Mouse (Mus musculus): Measurements from ENCODE around the gene Glp2r.

Glp2r gene

DNA sequence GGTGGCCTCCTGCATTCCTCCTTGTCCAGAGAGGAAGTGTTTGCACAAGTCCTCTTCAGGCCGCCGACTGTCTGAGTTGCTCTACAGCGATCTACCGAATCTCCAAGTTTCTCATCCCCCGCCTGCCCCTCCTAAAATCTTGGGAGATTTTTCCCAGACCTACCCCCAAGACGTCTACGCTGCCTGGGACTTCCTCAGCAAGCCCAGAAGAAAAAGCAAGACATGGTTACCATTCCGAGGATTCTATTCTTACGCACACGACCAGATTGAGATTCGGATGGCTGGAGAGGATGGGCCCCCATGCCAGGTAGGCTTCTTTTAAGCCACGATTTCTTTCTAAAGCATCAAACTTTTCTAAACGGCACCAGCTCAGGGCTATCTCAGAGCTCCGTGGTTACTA lies at the start of gene Glp2r:
Gene Glp2r (minus strand): TSS at position 101 of the 400 bp plus-strand sequence.
- no peak for DNase-seq (ENCODE audit: low spot score)

DNA sequence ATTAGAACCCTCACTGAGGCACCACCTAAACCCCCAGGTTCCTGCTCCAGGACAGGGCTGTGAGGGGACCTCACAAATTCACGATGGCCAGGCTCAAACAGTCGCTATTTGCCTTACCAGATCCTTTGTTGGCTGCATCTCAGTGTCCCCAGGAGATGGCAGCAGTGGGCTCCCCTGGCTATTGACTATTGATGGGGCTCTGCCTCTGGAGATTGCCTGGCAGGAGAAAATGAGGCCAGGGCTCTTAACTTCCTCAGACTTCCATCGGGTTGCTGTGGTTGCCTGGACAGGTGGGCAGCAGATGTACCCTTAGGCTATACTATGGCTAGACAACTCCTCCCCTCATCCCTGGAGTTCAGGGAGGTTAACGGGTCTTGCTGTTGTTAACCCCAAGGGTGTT lies 49.3 kb upstream of the Glp2r start:
- DNase-seq (ENCODE audit: low spot score): peak; percentile 50

DNA sequence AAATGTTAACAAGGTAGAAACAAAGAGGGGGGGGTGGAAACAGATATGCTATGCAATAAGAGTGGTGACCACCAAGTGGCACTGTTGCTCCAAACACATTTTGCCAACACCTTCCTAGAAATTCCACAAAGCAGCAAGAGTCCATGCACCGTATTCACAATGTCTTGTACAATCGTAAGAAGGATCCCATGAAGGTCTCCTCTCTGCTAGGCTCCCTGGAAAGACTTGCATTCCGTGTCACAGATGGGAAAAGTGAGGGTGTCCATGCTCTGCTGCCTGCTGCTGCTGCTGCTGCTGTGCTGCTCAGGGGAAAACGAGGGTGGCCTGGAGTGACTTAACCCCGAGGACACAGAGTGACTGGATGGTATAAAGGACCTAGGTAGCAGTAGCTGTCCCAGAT lies 48.7 kb upstream of the Glp2r start:
- peak; percentile 28 for DNase-seq (ENCODE audit: low spot score)

DNA sequence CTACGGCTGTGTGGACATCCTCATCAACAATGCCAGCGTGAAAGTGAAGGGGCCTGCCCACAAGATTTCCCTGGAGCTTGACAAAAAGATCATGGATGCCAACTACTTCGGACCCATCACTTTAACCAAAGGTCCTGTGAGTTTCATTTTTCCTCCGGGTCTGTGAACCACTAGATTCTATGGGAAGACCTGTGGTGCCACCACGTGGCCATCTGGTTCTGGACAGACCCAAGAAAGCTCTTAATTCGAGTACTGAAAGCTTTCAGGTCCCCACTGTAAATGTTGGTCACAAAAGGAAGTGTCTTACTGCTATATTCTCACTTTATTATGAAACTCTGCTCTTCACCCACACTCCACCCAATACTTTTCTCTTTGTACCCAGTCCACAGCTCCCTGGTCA lies 40.6 kb upstream of the Glp2r start:
- peak; percentile 20 for DNase-seq (ENCODE audit: low spot score)

DNA sequence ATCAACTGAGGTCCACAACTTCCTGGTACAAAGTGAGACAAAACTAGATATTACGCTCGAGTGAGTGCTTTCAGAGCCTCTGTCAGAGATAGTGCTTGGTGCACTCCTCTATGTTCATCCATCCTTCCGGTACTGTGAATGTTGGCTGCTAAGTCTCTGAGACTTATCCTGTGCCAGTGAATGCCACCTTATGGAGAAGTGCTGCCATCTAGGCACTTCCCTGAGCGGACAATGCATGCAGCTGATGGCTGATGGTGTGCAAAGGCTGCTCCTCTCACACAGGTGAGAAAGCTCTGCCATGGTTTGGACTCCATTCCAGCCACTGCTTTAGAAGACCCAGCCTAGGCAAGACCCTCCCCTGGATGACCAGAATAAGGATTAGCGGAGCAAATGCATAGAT lies 37.1 kb upstream of the Glp2r start:
- DNase-seq (ENCODE audit: low spot score): no peak

DNA sequence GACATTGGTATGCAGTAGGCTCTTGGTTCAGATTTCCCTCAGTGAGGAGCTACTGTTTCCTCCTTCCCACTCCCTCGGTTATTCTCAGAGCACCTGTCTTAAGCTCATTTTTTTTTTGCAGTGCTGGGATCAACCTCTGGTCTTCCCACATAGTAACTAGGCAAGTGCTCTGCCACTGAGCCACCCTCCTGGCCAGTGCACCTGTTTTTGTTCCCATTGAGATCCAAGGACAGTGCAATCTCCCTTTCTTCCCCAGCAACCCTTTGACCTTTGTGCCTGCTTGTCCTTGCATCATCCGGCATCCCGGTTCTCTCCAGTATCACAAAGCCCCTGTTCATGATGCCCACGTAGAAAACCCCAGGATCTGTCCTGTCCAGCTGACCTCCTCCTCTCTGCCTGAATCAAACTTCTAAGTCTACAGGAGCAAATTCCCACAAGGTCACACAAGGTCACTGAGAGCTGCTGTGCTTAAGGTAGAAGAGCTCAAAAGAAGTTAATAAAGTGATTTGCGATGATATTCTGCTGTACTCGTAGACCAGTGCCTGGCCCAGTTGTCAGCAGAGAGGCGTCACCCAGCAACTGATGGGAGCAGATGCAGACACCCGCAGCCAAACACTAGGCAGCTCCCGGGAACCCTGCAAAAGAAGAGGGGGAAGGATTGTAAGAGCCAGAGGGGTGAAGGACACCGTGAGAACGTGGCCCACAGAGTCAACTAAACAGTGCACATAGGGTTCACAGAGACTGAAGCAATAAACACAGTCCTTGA lies 36.1 kb upstream of the Glp2r start:
- DNase-seq (ENCODE audit: low spot score): no peak

DNA sequence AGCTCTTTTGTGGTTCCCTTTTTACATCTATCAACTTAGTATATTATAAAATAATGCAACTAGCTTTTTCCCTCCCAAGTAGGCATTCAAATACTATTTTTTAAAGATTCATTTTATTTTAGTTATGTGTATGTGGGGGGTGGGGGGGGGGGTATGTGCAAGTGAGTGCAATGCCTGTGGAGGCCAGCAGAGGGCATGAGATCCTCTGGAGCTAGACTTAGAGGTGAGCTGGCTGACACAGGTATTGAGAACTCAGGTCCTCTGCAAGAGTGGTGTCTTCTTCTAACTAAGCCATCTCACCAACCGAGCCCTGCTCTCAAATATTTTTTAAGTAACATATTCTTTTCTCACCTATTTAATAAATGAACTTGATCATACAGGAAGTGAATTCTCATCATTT lies 34.6 kb upstream of the Glp2r start:
- no peak for DNase-seq (ENCODE audit: low spot score)

DNA sequence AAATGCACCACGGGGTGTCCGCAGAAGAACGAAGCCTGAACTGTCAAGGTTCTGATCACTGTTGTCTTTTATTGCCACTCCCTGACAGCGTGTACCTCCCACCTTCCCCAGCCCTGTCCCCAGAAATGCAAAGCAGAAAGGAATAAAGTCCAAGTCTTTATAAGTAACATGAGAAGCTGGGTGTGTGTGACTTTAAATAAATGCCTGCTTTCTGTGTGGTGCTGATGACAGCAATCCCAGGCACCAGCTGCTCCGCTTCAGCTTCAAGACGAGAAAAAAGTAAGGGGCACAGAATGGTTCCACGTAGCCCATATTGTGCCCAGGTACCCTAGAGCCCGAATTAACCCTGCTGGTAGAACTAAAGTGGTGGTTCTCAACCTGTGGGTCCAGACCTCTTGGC lies 30.2 kb upstream of the Glp2r start:
- no peak for DNase-seq (ENCODE audit: low spot score)

DNA sequence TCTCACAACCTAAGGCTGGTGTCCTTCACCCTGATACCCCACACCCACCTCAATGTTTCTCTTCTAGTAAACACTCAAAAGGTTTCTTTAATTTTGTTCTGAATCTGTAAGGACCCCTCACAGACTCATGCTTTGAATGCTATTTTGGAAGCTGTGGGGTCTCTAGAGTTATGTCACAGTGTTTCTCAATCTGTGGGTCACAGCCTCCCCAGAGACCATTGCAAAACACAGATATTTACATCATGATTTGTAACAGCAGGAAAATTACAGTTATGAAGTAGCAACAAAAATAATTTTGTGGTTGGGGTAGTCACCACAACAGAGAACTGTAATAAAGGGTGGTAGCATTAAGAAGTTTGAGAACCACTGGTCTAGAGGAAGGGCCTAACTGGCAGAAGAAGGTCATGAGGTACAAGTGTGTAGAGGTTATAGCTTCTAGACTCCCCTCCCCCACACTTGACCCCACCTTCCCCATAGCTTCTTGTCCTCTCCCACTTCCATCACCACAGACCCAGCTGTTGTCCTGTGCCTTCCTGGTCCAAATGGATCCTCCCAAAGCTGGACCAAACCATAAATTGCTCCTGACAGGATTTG lies 29.3 kb upstream of the Glp2r start:
- DNase-seq (ENCODE audit: low spot score): no peak

DNA sequence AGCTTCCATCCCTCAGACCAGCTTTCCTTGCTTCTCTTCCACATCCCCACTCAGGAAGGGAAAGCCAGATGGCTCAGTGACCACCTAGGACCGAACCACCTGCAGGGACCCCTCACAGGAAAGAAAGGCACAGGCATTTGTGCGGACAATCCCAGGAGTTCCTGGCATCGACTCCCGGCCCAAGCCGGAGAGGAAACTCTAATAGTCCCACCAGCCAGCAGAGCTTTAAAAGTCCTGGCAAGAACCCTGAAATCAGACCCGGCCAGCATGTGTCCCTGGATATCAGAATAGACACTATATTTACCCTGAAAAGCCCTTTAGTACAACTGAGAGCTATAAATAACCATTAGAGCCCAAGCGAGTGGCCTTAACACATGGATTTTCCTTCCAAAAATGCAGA lies 27.0 kb upstream of the Glp2r start, which contains the start of gene Dhrs7c:
Gene Dhrs7c (plus strand): TSS at position 257 of the 400 bp plus-strand sequence.
- no peak for DNase-seq (ENCODE audit: low spot score)

DNA sequence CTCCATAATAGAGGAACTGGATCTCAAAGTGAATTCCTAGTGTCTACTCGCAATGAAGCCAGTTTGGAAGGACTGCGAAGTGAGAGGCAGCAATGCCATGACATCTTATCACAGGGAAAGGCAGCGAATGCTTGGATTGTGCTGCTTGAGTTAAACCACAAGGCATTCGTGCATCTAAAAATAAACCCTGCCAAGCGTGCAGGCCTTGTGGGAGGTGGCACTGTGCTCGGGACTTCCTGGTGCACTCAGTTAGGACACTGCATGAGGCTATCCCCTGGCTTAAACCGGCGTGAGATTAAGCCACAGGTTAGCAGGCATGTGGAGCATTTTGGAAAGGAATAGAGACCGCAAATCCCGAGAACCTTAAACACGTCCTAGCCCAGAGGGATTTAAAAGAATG lies 19.2 kb upstream of the Glp2r start:
- DNase-seq (ENCODE audit: low spot score): no peak

DNA sequence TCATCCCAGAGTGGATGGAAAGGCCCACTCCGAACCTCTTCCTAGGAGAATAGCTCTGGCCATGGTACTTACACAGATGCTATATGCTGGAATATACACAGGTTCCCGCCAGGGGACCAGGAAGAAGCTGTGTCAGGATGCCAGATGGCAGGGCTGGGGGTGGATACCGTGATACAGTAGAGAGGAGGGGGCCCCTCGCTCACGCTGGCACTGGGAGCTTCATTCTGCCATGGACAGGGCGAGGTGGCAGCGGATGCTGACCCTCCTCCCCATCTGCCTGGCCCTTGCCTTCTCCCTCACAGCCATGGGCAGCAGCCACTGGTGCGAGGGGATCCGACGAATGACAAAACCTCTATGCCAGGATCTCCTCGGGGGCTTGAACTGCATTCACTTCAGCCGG lies 3.4 kb upstream of the Glp2r start, which contains the start of gene Gsg1l2:
Gene Gsg1l2 (plus strand): TSS at position 230 of the 400 bp plus-strand sequence.
- DNase-seq (ENCODE audit: low spot score): no peak

DNA sequence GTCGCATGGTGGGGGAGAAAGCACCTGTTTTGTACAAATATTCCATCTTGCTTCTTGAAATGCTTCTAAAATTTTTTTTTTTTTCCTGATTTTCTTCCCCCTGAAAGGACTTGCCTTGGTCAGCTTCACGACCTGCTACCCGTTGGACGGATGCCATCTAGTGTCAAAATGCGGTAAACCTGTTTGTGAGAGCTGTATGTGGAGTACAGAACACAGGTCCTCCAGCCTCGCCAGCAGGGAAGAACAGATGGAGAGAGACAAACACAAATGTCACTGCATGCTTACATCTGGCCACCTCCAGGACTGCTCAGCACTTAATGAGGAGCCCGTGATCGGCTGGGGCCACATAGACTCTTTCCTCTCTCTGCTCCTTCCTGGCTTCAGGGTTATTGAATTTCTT lies 1.6 kb upstream of the Glp2r start:
- peak; percentile 37 for DNase-seq (ENCODE audit: low spot score)

DNA sequence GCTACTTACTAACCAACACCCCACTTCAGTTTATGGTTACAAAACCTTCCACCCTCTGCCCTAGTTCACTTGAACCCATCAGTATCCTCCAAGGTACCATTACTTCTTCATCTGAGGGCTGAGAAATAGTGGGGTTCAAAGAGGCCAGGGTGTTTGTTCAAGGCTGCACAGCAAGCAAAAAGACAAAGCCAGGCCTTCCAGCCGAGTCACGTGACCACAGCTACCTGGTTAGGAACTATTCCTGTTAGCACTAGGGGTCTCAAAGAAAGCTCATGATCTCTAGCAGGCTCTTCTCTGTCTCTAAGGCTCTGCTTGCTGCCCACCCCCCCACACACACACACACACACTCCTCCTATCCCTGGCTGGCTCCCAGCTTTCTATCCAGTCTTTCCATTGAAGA lies 738 bp upstream of the Glp2r start:
- no peak for DNase-seq (ENCODE audit: low spot score)

DNA sequence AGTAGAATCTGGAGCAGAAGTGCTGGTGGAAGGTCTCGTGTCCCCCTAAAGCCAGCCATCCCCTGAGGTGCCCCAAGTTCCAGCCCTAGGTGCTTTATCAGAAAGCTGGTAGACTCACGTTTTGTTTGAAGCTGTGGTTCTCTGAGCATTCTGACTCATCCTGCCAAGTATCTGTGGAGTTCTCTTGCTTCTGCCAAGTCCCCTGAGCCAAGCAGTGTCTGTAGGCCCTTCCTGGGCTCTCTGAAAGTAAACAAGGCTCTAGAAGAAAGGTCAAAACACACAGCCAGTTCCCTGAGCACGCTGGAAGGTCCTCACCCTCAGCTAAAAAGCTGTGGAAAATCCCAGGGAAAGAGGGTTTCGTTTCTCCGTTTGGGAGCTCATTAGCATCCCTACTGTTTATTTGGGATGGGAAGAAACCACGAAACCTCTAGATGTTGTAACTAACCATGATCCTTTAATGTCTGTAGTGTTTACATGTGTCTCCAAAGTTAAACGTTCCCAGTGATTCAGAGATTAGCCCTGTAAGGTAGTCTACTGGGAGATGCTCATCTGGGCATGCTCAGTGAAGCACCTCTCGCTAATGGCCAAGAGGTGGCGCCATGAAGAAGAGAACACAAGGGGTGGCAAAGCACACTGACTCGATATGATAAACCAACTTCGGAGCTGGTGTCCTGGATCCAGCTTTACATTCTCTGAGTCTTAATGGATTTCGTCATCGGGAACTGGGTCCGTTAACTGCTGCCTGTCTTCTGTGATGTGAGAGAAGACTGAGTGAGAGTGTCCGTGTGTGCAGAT lies 13.4 kb downstream of the Glp2r start:
- peak; percentile 29 for DNase-seq (ENCODE audit: low spot score)

DNA sequence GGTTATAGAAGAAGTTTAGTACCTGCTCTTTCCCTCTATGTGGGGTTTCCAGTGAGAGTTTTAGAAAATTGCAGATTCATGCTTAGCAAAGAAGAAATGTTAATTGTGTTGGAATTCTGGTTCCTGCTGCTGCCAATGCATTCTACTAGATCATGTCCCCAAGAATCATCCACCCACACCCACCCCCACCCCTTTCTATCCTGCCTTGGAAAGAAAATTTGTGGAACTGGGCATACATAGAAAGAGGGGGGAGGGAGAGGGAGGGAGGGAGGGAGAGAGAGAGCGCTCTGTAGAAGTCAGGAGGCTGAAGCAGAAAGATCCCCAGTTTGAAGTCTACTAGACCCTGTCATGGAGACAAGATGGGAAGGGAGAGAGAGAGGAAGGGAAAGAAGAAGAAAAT lies 14.7 kb downstream of the Glp2r start:
- DNase-seq (ENCODE audit: low spot score): no peak

DNA sequence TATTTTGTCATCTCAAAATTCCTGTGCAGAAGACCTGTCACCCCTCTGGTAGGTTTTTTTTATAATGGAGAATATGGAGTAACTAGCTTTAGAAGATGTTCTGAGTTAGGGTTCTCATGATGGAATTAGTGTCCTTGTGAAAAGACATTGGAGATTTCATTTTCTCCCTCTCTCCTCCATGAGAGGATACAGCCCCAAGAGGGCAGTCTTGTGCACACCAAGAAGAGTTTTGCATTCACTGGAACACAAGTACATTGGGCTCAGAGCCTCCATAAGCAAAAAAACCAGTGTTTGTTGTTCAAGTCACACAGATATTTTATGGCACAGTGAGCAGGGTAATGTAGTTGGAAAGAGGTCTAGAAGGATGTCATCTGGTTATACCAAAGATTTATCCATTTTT lies 29.4 kb downstream of the Glp2r start:
- DNase-seq (ENCODE audit: low spot score): no peak

DNA sequence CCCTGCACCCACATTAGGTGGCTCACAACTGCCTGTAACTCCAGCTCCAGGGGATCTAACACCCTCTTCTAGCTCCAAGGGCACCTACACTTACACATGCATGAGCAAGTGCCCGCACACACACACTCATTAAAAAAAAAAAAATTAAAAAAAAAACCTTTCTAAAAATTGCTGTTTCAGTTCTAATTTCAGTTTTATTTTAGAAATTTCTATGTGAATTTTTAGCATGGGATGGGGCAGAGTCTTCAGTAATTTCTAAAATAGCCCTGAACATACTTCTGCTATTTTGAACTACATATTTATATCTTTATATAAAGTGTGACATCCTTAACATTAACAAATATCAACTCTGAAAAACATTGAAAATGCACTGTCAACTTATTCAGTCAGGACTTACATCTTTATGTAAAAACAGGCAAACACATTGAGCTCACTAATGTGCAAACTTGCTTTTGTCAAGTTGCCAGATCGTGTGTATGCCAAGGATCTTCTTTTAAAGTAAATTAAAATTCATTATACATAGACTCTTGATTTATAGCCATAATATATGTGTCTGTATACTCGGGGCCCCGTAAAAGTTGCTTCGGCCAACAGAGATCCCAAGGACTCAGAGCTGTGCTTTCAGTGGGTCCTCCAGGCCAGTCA lies 32.0 kb downstream of the Glp2r start:
- DNase-seq (ENCODE audit: low spot score): no peak

DNA sequence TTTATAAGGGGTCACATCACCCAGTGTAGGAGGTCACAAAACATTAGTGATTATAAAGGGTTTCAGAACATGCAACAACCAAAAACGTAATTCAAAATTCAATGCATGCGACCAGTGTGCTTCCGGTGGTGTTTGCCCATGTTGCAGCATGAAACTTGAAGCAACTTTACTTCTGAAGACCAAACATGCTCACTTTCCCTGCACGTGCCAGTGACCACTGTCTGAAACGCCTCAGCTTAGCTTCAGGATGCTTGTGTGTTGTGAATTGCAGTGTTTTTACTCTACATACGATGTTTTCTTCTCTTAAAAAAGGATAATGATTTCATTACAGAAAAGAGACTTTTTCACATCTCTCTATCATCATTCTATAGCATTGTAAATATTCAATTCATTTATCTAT lies 32.6 kb downstream of the Glp2r start:
- no peak for DNase-seq (ENCODE audit: low spot score)

DNA sequence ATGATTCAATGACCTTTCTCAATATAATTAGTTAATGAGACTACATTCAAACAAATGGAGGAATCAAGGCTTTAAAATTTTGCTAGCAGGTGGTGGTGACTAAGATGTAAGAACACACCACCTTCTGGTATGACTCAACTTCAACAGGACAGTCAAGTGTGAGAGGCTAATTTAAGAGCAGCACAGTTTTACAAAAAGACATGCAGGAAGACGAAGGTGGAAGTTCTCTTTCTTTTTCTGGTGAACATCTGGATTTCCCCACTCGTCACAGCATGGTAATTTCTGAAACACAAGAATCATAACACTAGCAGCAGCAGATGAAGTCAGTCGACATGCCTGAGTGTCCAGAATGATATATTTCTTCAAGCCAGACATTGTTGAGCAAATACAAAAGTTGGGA lies 36.4 kb downstream of the Glp2r start:
- DNase-seq (ENCODE audit: low spot score): no peak

DNA sequence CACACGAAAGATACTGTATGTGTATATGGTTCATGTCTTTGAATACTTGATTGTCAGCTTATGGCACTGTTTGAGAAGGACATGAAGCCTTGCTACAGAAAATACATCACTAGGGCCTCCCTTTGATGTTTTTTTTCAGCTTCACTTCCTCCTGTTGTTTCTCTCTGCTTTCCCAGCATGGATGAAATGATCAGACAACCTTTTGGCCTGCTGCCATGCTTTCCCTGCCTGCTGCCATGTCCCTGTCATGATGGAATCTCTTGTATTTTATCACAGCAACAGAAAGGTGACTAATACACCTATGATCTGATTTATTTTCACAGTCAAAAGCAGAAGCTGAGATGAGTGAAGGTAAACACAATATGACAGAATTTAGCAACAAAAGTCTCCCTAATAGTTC lies 37.2 kb downstream of the Glp2r start:
- DNase-seq (ENCODE audit: low spot score): no peak

DNA sequence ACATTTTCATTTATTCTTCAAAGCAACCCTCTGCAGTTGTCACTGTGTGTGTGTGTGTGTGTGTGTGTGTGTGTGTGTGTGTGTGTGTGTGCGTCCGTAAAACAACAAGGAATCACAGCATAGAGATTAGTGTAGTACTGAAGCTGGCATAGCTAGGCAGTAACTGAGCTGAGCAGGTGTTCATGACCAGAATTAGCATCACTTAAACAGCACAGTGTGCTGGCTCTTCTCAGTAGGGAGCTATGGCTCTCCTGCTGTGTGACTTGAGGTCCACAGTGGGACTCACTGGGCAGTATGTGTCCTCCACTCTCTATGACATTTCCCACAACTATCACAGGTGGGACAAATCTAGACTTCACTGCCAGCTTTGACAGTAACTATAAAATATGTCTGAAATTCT lies 39.9 kb downstream of the Glp2r start:
- no peak for DNase-seq (ENCODE audit: low spot score)

DNA sequence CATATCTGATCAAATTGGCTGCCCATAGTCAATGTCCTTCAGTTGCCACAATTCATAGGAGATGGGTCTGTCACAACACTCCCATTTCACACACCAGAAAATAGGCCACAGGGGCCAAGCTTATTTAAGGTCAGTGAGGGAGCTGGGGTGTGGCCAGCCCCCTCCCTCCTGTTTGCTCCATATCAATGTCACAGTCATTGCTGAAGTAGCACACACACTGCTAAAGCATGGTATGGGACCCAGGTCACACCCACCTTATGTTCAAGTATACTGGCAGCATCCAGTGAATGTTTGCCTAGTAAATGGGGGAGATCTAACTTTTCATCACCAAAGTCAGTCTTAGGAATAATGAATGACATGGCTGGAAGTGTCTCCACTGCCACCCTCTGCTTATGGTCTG lies 42.2 kb downstream of the Glp2r start:
- no peak for DNase-seq (ENCODE audit: low spot score)

All from urinary bladder, postnatal 14 days (tissue).